Mouse (Mus musculus) MEL (cell line): ENCODE measurements around the gene Map4. TPM values are rescaled to one million over a fixed set of nuclear protein-coding genes. Genes with fewer than 3 reads are reported as not detected.

Source experiments
- DNase-seq: peaks from one replicate; pipeline ENCODE4 v3.0.0; 2011; ENCODE audit warnings: low read depth, low spot score
- H3K27ac ChIP-seq: 2 replicates; pipeline ENCODE4 v1.5.1; 2012; ENCODE audit warnings: low read depth, mild to moderate bottlenecking, control low read depth, low read length, moderate library complexity; ENCODE audit not compliant: control insufficient read depth
- H3K27me3 ChIP-seq, 2 experiments: fragments of 150-350 bp in 1 of 2; sonication (generic) in 1 of 2; 2 replicates each; pipeline ENCODE4 v1.6.1; 2012; ENCODE audit warnings: low read length in 2 of 2, mild to moderate bottlenecking in 2 of 2, improper control_type of control experiment in 1 of 2, moderate library complexity in 1 of 2; ENCODE audit not compliant: insufficient read depth in 2 of 2, control insufficient read depth in 1 of 2
- H3K36me3 ChIP-seq, 2 experiments: 2 replicates each; pipeline ENCODE4 v1.6.1; 2012 to 2014; ENCODE audit warnings: low read length in 2 of 2, improper control_type of control experiment in 1 of 2, inconsistent platforms in 1 of 2, mild to moderate bottlenecking in 1 of 2; ENCODE audit not compliant: insufficient read depth in 2 of 2, control insufficient read depth in 1 of 2
- H3K4me1 ChIP-seq, 2 experiments: fragments of 150-350 bp in 1 of 2; sonication (generic) in 1 of 2; 2 replicates each; pipeline ENCODE4 v1.6.1; 2012; ENCODE audit warnings: low read length in 2 of 2, improper control_type of control experiment in 1 of 2, mild to moderate bottlenecking in 1 of 2; ENCODE audit not compliant: insufficient read depth in 2 of 2, control insufficient read depth in 1 of 2
- H3K4me3 ChIP-seq, 2 experiments: fragments of 150-350 bp in 1 of 2; sonication (generic) in 1 of 2; 2 replicates each; pipeline ENCODE4 v1.5.1; 2012; ENCODE audit warnings: low read depth in 2 of 2, low read length in 2 of 2, mild to moderate bottlenecking in 2 of 2, moderate library complexity in 2 of 2, control low read depth in 1 of 2, improper control_type of control experiment in 1 of 2; ENCODE audit not compliant: control insufficient read depth in 1 of 2, insufficient read depth in 1 of 2
- H3K79me2 ChIP-seq: 2 replicates; pipeline ENCODE4 v1.6.1; 2012; ENCODE audit warnings: mild to moderate bottlenecking, low read length, moderate library complexity; ENCODE audit not compliant: control insufficient read depth, poor library complexity, insufficient read depth
- H3K9ac ChIP-seq: 2 replicates; pipeline ENCODE4 v1.6.1; 2012; ENCODE audit warnings: low read depth, mild to moderate bottlenecking, control low read depth, low read length, moderate library complexity; ENCODE audit not compliant: control insufficient read depth, poor library complexity, severe bottlenecking
- H3K9me3 ChIP-seq: fragments of 150-350 bp; sonication (generic); replicated peaks from 2 replicates; pipeline ENCODE4 v1.6.1; 2012; ENCODE audit warnings: mild to moderate bottlenecking, low read length, improper control_type of control experiment, moderate library complexity; ENCODE audit not compliant: insufficient read depth
- BHLHE40 ChIP-seq: IDR thresholded peaks from 2 replicates; pipeline ENCODE4 v1.6.1; 2012; ENCODE audit warnings: low read depth, mild to moderate bottlenecking, inconsistent platforms, low read length, improper control_type of control experiment, borderline replicate concordance
- CHD1 ChIP-seq: IDR thresholded peaks from 2 replicates; pipeline ENCODE4 v1.6.1; 2012; ENCODE audit warnings: low read depth, mild to moderate bottlenecking, inconsistent platforms, low read length, improper control_type of control experiment
- CTCF ChIP-seq, 3 experiments: IDR thresholded peaks in 2 of 3; conservative IDR thresholded peaks in 1 of 3; 2 replicates each; pipeline ENCODE4 v1.5.1; 2011 to 2012; ENCODE audit warnings: low read length in 3 of 3, low read depth in 2 of 3, mild to moderate bottlenecking in 2 of 3, improper control_type of control experiment in 1 of 3, inconsistent platforms in 1 of 3, mixed read lengths in 1 of 3, moderate library complexity in 1 of 3; ENCODE audit not compliant: control insufficient read depth in 1 of 3, insufficient read depth in 1 of 3, poor library complexity in 1 of 3, severe bottlenecking in 1 of 3
- E2F4 ChIP-seq: IDR thresholded peaks from 2 replicates; pipeline ENCODE4 v1.6.1; 2011; ENCODE audit warnings: low read depth, low read length, improper control_type of control experiment, borderline replicate concordance
- ELF1 ChIP-seq: IDR thresholded peaks from 2 replicates; pipeline ENCODE4 v1.6.1; 2014; ENCODE audit warnings: low read depth, mild to moderate bottlenecking, inconsistent platforms, low read length, improper control_type of control experiment, moderate library complexity
- EP300 ChIP-seq, 2 experiments: IDR thresholded peaks; 2 replicates each; pipeline ENCODE4 v1.6.1; 2011; ENCODE audit warnings: improper control_type of control experiment in 2 of 2, low read length in 2 of 2, low read depth in 1 of 2, mild to moderate bottlenecking in 1 of 2
- HCFC1 ChIP-seq: IDR thresholded peaks from 2 replicates; pipeline ENCODE4 v1.6.1; 2012; ENCODE audit warnings: low read depth, mild to moderate bottlenecking, inconsistent platforms, low read length, improper control_type of control experiment, moderate library complexity
- MAX ChIP-seq: IDR thresholded peaks from 2 replicates; pipeline ENCODE4 v1.6.1; 2011; ENCODE audit warnings: low read length, improper control_type of control experiment
- MAZ ChIP-seq: IDR thresholded peaks from 2 replicates; pipeline ENCODE4 v1.6.1; 2012; ENCODE audit warnings: low read depth, mild to moderate bottlenecking, inconsistent platforms, low read length, improper control_type of control experiment
- MXI1 ChIP-seq: IDR thresholded peaks from 2 replicates; pipeline ENCODE4 v1.6.1; 2011; ENCODE audit warnings: mild to moderate bottlenecking, low read depth, low read length, improper control_type of control experiment
- MYB ChIP-seq: IDR thresholded peaks from 2 replicates; pipeline ENCODE4 v1.6.1; 2011; ENCODE audit warnings: mild to moderate bottlenecking, low read depth, low read length, improper control_type of control experiment
- MYC ChIP-seq: IDR thresholded peaks from 2 replicates; pipeline ENCODE4 v1.6.1; 2011; ENCODE audit warnings: low read depth, mild to moderate bottlenecking, low read length, improper control_type of control experiment, moderate library complexity
- POLR2AphosphoS2 ChIP-seq: IDR thresholded peaks from 2 replicates; pipeline ENCODE4 v1.6.1; 2011; ENCODE audit warnings: low read length, improper control_type of control experiment
- RAD21 ChIP-seq: IDR thresholded peaks from 2 replicates; pipeline ENCODE4 v1.6.1; 2011; ENCODE audit warnings: mild to moderate bottlenecking, low read depth, low read length, improper control_type of control experiment
- SIN3A ChIP-seq: IDR thresholded peaks from 2 replicates; pipeline ENCODE4 v1.6.1; 2012; ENCODE audit warnings: low read length, improper control_type of control experiment, inconsistent platforms
- SMC3 ChIP-seq: IDR thresholded peaks from 2 replicates; pipeline ENCODE4 v1.6.1; 2011; ENCODE audit warnings: low read depth, low read length, improper control_type of control experiment
- TBP ChIP-seq: IDR thresholded peaks from 2 replicates; pipeline ENCODE4 v1.8.0; 2011; ENCODE audit warnings: low read depth, low read length, improper control_type of control experiment
- UBTF ChIP-seq: IDR thresholded peaks from 2 replicates; pipeline ENCODE4 v1.6.1; 2012; ENCODE audit warnings: low read depth, mild to moderate bottlenecking, inconsistent platforms, low read length, improper control_type of control experiment, moderate library complexity, borderline replicate concordance; ENCODE audit not compliant: insufficient read depth
- USF1 ChIP-seq: IDR thresholded peaks from 2 replicates; pipeline ENCODE4 v1.6.1; 2014; ENCODE audit warnings: low read depth, mild to moderate bottlenecking, inconsistent platforms, low read length, improper control_type of control experiment, moderate library complexity
- USF2 ChIP-seq, 2 experiments: IDR thresholded peaks; 2 replicates each; pipeline ENCODE4 v1.6.1; 2011 to 2012; ENCODE audit warnings: improper control_type of control experiment in 2 of 2, low read length in 2 of 2, borderline replicate concordance in 1 of 2, inconsistent platforms in 1 of 2, low read depth in 1 of 2, mild to moderate bottlenecking in 1 of 2; ENCODE audit not compliant: insufficient read depth in 1 of 2
- ZC3H11A ChIP-seq: IDR thresholded peaks from 2 replicates; pipeline ENCODE4 v1.6.1; 2012; ENCODE audit warnings: low read depth, mild to moderate bottlenecking, inconsistent platforms, low read length, improper control_type of control experiment
- ZKSCAN1 ChIP-seq: IDR thresholded peaks from 2 replicates; pipeline ENCODE4 v1.6.1; 2012; ENCODE audit warnings: low read depth, mild to moderate bottlenecking, inconsistent platforms, low read length, improper control_type of control experiment, moderate library complexity
- polyA plus RNA-seq, 2 experiments: library from polyadenylated mRNA; stranded (reverse) in 1 of 2; unstranded in 1 of 2; fragments of >175 nt in 1 of 2; fragments of >200 nt in 1 of 2; gene quantifications; 2 replicates each; pipeline versions ENCODE4 v1.2.1 to v1.2.4; 2012; ENCODE audit warnings: low replicate concordance in 2 of 2, low read depth in 1 of 2; ENCODE audit not compliant: insufficient read length in 2 of 2, insufficient read depth in 1 of 2, missing spikeins in 1 of 2
- total RNA-seq: library from RNA; depleted of rRNA; stranded (reverse); fragments of 300-350 nt; gene quantifications from 2 replicates; pipeline ENCODE4 v1.2.3, GENCODE M21; 2012

Map4 gene
- total and polyA plus RNA-seq, 3 experiments: 14.5 to 47.8 TPM; not detected in 1

DNA sequence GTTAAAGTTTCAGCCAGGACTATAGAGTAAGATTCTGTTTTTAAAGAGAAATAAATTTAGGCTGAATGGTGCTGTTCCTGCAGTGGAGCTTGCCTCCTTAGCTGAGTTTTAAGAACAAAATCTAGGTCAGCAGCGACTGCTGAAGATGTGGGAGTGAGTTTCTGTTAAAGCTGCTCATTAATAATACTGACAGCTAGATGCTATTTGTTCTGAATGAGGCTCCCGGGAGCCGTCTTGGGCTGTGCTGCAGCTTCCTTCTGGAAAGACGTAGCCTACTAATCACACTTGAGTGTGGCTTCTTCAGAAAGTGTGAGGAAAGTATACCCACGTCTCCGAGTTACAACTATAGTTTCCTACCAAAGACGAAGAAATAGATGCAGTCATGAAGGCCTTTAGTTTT lies 88.0 kb downstream of the Map4 start:
- Histone ChIP-seq H3K4me1 (no peaks in the 10 kb centered on the region), H3K27me3 (no peaks in the 10 kb centered on the region), H3K79me2 (no peaks in the 10 kb centered on the region), H3K4me3 (no peak overlapping the region), H3K36me3 (no peaks in the 10 kb centered on the region), H3K9me3 (no peaks in the 10 kb centered on the region), H3K27ac (no peak overlapping the region), H3K9ac (no peak overlapping the region)
- no peak for TF ChIP-seq CHD1
- TF ChIP-seq BHLHE40: no peak
- no peak for TF ChIP-seq MYB
- no peak for TF ChIP-seq MAZ
- no peak for TF ChIP-seq RAD21
- no peak for TF ChIP-seq EP300 (IDR thresholded peaks at IDR 0.05; ENCODE audit: low read depth in 1 of 2, low read length in 2 of 2)
- no peak for TF ChIP-seq MAX
- TF ChIP-seq ZC3H11A: no peak
- DNase-seq: no peak

DNA sequence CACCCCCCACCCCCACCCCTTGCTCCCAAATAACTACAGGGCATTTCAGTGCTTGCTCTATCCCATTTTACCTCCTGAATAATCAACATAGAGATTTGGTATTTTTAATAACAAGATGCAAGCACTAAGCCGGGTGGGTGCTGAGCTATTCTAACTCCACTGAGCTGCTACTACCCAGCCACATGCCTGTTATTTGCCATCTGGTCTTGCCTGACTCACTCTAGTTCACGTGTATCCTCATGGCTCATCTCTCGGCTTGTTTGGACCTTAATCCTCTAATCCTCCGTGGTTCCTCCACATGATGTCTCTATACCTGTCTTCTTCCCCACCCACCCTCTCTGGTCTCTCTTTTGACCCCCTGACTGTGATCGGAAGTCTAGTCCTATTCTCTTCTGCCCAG lies 89.1 kb downstream of the Map4 start:
- no peaks in the 10 kb centered on the region for H3K79me2 ChIP-seq
- H3K36me3 ChIP-seq: no peaks in the 10 kb centered on the region
- no peaks in the 10 kb centered on the region for H3K4me1 ChIP-seq
- H3K27me3 ChIP-seq: no peaks in the 10 kb centered on the region
- no peak overlapping the region for H3K9ac ChIP-seq
- DNase-seq: no peak
- TF ChIP-seq MAX (no peak), ZKSCAN1 (no peak), POLR2AphosphoS2 (no peak), ELF1 (no peak), UBTF (no peak)
- TF ChIP-seq, all 39 proteins: peak for 0
- Histone ChIP-seq H3K4me3 (no peak overlapping the region), H3K27ac (no peak overlapping the region), H3K9me3 (no peaks in the 10 kb centered on the region)

DNA sequence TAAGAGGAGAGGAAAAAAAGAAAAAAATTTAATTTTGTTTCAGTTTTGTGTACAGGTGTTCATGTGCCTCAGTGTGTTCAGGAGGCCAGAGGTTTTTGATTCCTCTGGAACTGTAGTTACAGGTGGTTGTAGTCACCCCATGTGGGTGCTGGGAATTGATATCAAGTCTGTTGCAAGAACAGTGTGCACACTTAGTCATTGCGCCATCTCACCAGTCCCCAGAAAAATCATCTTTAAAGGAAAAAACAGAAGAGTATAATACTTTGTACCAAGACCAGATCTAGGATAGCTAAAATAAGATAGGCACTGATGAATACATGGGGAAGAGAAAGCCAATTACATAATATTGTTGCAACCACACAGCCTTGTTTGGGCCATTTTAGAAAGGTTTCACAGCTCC lies 90.2 kb downstream of the Map4 start:
- H3K27ac ChIP-seq: no peak overlapping the region
- no peak overlapping the region for H3K9ac ChIP-seq
- no peaks in the 10 kb centered on the region for H3K79me2 ChIP-seq
- no peaks in the 10 kb centered on the region for H3K27me3 ChIP-seq
- TF ChIP-seq TBP (no peak), SIN3A (no peak), USF2 (IDR thresholded peaks at IDR 0.05; ENCODE audit: borderline replicate concordance in 1 of 2, insufficient read depth in 1 of 2, low read depth in 1 of 2, low read length in 2 of 2) (no peak), ZKSCAN1 (no peak), SMC3 (no peak), MAX (no peak), CTCF (IDR thresholded peaks at IDR 0.05 in 2 of 3, conservative IDR thresholded peaks at IDR 0.05 in 1 of 3; ENCODE audit: control insufficient read depth in 1 of 3, insufficient read depth in 1 of 3, low read depth in 2 of 3, low read length in 3 of 3, poor library complexity in 1 of 3, severe bottlenecking in 1 of 3) (no peak), RAD21 (no peak), E2F4 (no peak), MYC (no peak), USF1 (no peak), MXI1 (no peak), HCFC1 (no peak)
- TF ChIP-seq, all 39 proteins: peak for 0
- H3K4me3 ChIP-seq: no peak overlapping the region
- no peaks in the 10 kb centered on the region for H3K9me3 ChIP-seq
- no peaks in the 10 kb centered on the region for H3K36me3 ChIP-seq
- H3K4me1 ChIP-seq: no peaks in the 10 kb centered on the region
- DNase-seq: no peak
